Mouse (Mus musculus): ENCODE data around the gene Mgat2. TPM values are rescaled to one million over a fixed set of nuclear protein-coding genes. Genes with fewer than 3 reads are reported as not detected.
A peak's percentile ranks its signal among the peaks of the same experiment; 100 is the strongest.

The Mgat2 gene
- polyA plus RNA-seq, 1 experiment from 2014 or later = 48.4 TPM

DNA sequence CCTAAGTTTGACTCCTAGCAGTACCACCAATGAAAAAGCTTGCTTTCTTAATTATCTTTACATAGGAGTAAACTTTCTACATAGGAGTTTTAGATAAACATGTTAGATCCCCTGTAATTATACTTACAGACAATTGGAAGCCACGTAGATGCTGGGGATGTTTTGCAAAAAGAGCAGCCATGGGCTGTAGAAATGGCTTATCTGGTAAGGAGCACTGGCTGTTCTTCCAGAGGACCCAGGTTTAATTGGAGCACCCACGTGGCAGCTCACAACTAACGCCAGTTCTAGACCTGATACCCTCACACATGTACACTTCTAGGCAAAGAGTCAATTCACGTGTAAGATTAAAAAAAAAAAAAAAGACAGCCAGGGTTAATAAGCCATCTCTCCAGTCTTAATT lies 2.2 kb upstream of the Mgat2 start:
- Histone ChIP-seq H3K4me2 (no peak overlapping the region), H3K36me3 (peaks cover 56% of the 10 kb centered on the region), H3K4me1 (peaks cover 22% of the 10 kb centered on the region), H3K4me3 (no peak overlapping the region), H3K27ac (no peak overlapping the region), H3K9ac (no peak overlapping the region), H3K9me3 (replicated peaks) (no peaks in the 10 kb centered on the region), H3K27me3 (replicated peaks) (no peaks in the 10 kb centered on the region)
- 58% methylated on average over 4 of the region's 4 CpGs for WGBS (ENCODE audit: insufficient replicate concordance)
- ATAC-seq = no peak

DNA sequence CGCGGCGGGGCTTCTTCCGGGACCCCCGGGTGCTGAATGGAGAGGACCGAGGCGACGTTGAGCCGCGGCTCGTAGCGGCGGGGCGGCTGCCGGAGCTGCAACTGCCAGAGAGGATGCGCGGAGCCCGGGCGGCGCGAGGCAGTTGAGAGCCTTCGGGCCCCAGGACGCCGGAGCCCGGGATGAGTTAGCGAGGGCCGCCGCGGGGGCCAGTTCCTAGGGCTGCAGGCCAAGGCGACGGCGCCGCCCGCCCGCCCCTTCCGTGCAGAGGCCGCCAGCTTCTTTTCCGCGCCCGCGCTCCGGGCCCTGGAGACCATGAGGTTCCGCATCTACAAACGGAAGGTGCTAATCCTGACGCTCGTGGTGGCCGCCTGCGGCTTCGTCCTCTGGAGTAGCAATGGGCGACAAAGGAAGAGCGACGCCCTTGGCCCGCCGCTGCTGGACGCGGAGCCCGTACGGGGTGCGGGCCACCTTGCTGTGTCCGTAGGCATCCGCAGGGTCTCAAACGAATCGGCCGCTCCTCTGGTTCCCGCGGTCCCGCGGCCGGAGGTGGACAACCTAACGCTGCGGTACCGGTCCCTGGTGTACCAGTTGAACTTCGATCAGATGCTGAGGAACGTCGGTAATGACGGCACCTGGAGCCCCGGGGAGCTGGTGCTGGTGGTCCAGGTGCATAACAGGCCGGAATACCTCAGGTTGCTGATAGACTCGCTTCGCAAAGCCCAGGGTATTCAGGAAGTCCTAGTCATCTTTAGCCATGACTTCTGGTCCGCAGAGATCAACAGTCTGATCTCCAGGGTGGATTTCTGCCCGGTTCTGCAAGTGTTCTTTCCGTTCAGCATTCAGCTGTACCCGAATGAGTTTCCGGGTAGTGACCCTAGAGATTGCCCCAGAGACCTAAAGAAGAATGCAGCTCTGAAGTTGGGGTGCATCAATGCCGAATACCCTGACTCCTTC lies 662 bp downstream of the Mgat2 start:
- Histone ChIP-seq H3K4me3 (peak overlapping the region; percentile 94), H3K4me1 (peaks cover 38% of the 10 kb centered on the region), H3K4me2 (peak overlapping the region; percentile 95), H3K9ac (peak overlapping the region; percentile 94), H3K27me3 (replicated peaks) (no peaks in the 10 kb centered on the region), H3K27ac (peak overlapping the region; percentile 94), H3K36me3 (peaks cover 54% of the 10 kb centered on the region), H3K9me3 (replicated peaks) (no peaks in the 10 kb centered on the region)
- WGBS (ENCODE audit: insufficient replicate concordance) = under 1% methylated on average over 86 of the region's 86 CpGs
- peak; percentile 62 for ATAC-seq

DNA sequence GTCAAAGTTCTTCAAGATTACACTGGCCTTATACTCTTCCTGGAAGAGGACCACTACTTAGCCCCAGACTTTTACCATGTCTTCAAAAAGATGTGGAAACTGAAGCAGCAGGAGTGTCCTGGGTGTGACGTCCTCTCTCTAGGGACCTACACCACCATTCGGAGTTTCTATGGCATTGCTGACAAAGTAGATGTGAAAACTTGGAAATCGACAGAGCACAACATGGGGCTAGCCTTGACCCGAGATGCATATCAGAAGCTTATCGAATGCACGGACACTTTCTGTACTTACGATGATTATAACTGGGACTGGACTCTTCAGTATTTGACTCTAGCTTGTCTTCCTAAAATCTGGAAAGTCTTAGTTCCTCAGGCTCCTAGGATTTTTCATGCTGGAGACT lies 1.4 kb downstream of the Mgat2 start:
- Histone ChIP-seq H3K27ac (0 out of 2 replicates have a peak overlapping the region, but pooled peaks have one; percentile 94), H3K27me3 (replicated peaks) (no peaks in the 10 kb centered on the region), H3K9me3 (replicated peaks) (no peaks in the 10 kb centered on the region), H3K4me2 (peak overlapping the region; percentile 95), H3K9ac (peak overlapping the region; percentile 94), H3K36me3 (peaks cover 57% of the 10 kb centered on the region), H3K4me3 (peak overlapping the region; percentile 94), H3K4me1 (peaks cover 38% of the 10 kb centered on the region)
- WGBS (ENCODE audit: insufficient replicate concordance) = 33% methylated on average over 7 of the region's 7 CpGs
- no peak for ATAC-seq

DNA sequence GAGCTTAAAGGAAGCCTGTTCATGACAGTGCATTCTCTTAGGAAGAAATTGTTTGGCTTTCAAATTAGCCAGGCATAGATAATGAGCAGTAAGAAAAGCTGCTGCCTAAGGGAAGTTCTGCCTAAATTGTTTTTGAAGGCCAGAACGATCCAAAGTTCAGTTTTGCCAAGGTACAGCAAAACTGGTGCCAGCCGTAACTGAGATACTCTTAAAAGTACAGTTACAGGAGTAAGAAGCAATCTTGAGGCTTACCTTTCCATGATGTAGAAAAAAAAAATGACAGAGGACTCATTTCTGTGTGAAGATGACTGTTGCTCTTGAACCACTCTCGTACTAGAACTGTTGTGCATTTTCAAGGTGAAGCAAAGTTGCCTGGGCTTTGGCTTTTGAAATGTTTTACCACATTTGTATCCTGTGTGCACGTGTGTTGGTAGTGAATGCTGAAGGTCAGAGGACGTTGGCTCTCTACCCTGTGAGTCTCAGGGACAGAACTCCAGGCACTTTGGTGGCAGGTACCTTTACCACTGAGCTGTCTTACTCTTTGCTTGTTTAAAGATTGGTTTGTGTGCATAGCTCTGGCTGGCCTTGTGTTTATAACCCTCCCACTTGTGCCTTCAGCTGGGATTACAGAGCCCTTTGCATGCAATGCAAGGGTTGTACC lies 3.0 kb downstream of the Mgat2 start:
- 0 out of 2 replicates have a peak overlapping the region, but pooled peaks have one; percentile 34 for H3K9ac ChIP-seq
- 0 out of 2 replicates have a peak overlapping the region, but pooled peaks have one; percentile 0 for H3K4me3 ChIP-seq

DNA sequence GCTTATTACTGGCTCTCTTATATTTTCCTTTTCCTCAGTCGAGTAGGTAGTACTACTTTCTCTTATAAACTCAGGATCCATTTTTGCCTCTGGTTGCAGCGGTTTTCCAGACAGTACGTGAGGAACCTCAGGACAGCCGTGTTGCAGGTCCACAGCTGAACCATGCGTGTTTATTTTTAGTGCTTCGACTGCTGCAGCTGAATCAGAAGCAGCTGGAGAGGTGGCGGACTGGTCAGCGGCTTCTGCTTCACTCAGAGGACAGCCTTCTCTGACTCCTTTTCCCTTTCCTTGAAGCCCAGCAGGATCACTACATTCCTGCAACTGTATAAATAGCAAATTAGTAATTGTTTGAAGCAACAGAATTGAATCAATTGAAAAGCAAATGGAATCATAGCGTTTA lies 6.1 kb downstream of the Mgat2 start:
- Histone ChIP-seq H3K36me3 (peaks cover 72% of the 10 kb centered on the region), H3K4me3 (no peak overlapping the region), H3K4me2 (no peak overlapping the region), H3K9me3 (replicated peaks) (no peaks in the 10 kb centered on the region), H3K27me3 (replicated peaks) (no peaks in the 10 kb centered on the region), H3K4me1 (peaks cover 35% of the 10 kb centered on the region), H3K27ac (no peak overlapping the region), H3K9ac (no peak overlapping the region)
- no peak for ATAC-seq
- WGBS (ENCODE audit: insufficient replicate concordance) = 85% methylated on average over 9 of the region's 9 CpGs

More for the DNA sequence above, 3.0 kb downstream of the Mgat2 start:
- peak overlapping the region; percentile 28 for H3K4me2 ChIP-seq
- H3K4me1 ChIP-seq = peaks cover 38% of the 10 kb centered on the region
- H3K9me3 ChIP-seq (replicated peaks) = no peaks in the 10 kb centered on the region
- peak overlapping the region; percentile 46; the same call in 1 of the 2 replicates for H3K27ac ChIP-seq
- 65% methylated on average over 5 of the region's 5 CpGs for WGBS (ENCODE audit: insufficient replicate concordance)
- no peak for ATAC-seq
- no peaks in the 10 kb centered on the region for H3K27me3 ChIP-seq (replicated peaks)
- H3K36me3 ChIP-seq = peaks cover 60% of the 10 kb centered on the region

DNA sequence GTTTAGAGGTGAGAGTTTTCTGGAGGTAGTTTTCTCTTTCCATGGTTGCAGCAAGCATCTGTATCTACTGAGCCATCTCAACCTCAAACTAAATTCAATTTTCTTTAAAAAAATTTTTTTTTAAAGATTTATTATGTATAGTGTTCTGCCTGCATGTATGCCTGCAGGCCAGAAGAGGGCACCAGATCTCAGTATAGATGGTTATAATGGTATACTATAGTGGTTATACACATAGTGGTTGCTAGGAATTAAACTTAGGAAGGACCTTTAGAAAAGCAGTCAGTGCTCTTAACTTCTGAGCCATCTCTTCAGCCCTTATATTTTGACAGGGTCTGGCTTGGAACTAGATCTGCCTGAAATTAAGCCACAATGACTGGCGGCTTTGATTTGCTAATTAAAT lies 6.6 kb downstream of the Mgat2 start:
- WGBS (ENCODE audit: insufficient replicate concordance) = 97% methylated on average over 1 of the region's 1 CpGs

DNA sequence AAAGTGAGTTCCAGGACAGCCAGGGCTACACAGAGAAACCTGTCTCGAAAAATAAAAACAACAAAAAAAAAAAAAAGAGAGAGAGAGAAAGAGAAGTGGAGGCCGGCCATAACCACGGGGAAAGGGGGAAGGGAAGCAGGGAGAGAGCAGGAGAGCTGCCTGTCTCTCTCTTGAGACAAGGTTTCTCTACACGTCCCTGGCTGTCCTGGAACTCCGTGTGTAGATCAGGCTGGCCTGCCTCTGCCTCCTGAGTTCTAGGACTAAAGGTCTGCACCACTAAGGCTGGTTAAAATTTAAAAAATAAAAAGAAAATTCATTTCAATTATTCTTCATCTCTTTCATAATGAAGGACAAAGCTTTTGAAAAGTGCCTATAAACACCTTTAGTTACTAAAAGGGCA lies 7.4 kb downstream of the Mgat2 start:
- no peak for ATAC-seq
- WGBS (ENCODE audit: insufficient replicate concordance) = 85% methylated on average over 5 of the region's 5 CpGs
- Histone ChIP-seq H3K4me2 (no peak overlapping the region), H3K9me3 (replicated peaks) (no peaks in the 10 kb centered on the region), H3K4me1 (peaks cover 33% of the 10 kb centered on the region), H3K9ac (no peak overlapping the region), H3K4me3 (no peak overlapping the region), H3K27me3 (replicated peaks) (no peaks in the 10 kb centered on the region), H3K27ac (no peak overlapping the region), H3K36me3 (peaks cover 67% of the 10 kb centered on the region)

More for the DNA sequence above, 6.6 kb downstream of the Mgat2 start:
- H3K9ac ChIP-seq = no peak overlapping the region
- peaks cover 70% of the 10 kb centered on the region for H3K36me3 ChIP-seq
- no peak overlapping the region for H3K4me2 ChIP-seq
- no peaks in the 10 kb centered on the region for H3K27me3 ChIP-seq (replicated peaks)
- H3K27ac ChIP-seq = no peak overlapping the region
- H3K9me3 ChIP-seq (replicated peaks) = no peaks in the 10 kb centered on the region
- no peak for ATAC-seq
- H3K4me1 ChIP-seq = peaks cover 34% of the 10 kb centered on the region
- no peak overlapping the region for H3K4me3 ChIP-seq

DNA sequence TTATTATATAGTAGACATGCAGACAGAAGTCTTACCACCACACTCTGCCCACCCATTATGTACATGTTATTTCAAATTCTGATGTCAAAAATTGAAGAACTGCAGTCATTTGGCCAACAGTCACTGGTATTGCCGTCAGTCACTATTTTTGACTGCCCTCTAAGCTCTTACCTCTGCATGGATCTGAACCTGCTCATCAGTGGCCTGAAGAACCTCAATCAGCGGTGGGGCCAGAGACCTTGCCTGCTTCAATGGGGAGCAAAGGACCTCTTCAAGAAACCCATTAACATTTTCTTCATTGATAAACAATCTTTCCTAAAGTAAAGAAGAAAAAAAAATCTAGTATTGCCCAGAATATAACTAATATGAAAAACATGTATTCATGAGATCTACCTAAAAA lies 8.7 kb downstream of the Mgat2 start:
- Histone ChIP-seq H3K4me1 (peaks cover 24% of the 10 kb centered on the region), H3K9me3 (replicated peaks) (no peaks in the 10 kb centered on the region), H3K27me3 (replicated peaks) (no peaks in the 10 kb centered on the region), H3K4me3 (no peak overlapping the region), H3K36me3 (peaks cover 57% of the 10 kb centered on the region), H3K4me2 (no peak overlapping the region), H3K27ac (no peak overlapping the region), H3K9ac (no peak overlapping the region)
- 85% methylated on average over 2 of the region's 2 CpGs for WGBS (ENCODE audit: insufficient replicate concordance)
- no peak for ATAC-seq

DNA sequence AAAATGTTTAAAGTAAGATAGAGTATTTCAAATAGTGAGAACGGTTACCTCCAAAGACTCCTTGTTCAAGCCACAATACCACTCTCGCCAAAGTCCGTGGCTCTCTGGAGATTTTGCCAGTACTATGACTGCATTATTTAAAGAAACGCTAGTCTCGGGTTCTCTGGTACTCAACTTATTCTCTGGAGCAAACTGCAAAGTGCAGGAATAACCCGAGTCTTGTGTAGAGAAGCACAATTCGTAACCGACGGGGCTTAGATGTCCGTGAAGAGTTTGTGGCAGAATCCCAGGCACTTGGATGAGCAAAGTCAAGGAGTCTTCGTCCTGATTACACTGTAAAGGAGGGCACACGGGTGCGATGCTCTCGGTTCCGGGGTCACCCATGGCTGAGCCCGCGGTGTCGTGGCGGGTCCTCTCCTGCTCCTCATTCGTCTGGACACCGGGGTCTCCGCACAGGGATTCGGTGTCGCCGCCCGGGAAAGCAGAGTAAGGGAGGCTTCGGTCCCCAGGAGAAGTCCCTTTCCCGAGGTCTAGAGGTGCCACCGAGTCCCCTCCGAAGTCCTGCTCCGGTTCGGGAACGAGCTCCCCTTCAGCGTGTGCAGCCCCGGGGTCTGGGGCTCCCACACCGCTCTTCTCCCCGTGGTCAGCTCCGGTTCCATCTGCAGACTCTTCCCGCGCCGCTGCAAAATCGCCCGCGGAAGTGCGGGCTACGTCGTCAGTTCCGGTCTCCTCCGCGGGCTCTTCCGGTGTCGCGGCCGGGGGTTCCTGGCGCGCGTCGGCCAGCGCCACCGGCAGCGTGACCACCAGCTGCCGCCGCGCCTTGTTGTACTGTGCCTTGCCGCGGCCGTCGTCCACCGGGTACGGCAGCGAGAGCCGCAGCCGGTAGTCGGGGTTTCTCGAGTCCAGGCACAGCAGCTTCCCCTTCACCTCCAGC lies 12.8 kb downstream of the Mgat2 start, which contains the start of gene Gm49383:
TSS of gene Gm49383 (minus strand) at position 661 of the 934 bp plus-strand sequence.
- Histone ChIP-seq H3K4me1 (peaks cover 39% of the 10 kb centered on the region), H3K36me3 (peaks cover 46% of the 10 kb centered on the region), H3K9ac (peak within 1 kb of the TSS; percentile 92), H3K4me3 (peak within 1 kb of the TSS; percentile 98), H3K9me3 (replicated peaks) (no peaks in the 10 kb centered on the region), H3K27ac (peak within 1 kb of the TSS; percentile 90), H3K27me3 (replicated peaks) (no peaks in the 10 kb centered on the region), H3K4me2 (peak within 1 kb of the TSS; percentile 99)
- peak; percentile 72 for ATAC-seq
- under 1% methylated on average over 75 of the region's 75 CpGs for WGBS (ENCODE audit: insufficient replicate concordance)

DNA sequence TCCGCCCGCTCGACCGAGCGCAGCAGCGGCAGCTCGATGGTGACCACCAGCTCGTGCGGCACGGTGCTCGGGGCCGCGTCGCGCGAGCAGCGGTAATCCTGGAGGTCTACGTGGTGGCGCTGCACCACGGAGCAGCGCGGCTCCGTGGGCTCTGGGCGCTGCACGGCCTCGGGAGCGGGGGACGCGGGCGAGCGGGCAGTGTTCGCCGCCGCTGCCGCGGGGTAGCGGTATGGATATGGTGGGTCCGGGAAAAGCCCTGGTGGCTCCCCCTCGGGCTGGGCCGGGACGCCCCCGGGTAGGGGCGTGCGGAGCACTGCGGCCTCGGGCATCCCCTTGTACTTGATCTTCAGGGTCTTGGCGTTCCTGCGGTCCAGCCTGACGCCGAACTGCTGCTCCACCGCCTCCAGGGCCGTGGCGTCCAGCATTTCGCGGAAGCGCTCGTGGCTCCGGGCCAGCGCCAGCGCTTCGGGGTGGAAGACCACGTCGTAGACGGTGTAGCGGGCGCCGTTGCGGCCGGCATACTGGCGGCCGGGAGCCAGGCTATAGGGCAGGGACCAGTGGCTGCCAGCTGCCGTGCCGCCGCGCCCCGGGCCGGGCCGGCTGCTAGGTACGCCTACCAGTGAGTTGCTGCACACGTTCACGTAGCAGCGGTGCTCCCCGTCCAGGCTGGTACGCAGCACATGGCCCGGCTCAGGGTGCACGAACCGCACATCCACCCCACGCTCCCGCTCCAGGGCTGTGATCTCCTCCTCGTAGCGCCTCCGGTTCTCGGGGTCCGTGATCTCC lies 13.6 kb downstream of the Mgat2 start:
- Histone ChIP-seq H3K36me3 (peaks cover 46% of the 10 kb centered on the region), H3K27me3 (replicated peaks) (no peaks in the 10 kb centered on the region), H3K4me3 (peak overlapping the region; percentile 98), H3K9me3 (replicated peaks) (no peaks in the 10 kb centered on the region), H3K4me2 (peak overlapping the region; percentile 99), H3K27ac (peak overlapping the region; percentile 90), H3K4me1 (peaks cover 39% of the 10 kb centered on the region), H3K9ac (peak overlapping the region; percentile 92)
- WGBS (ENCODE audit: insufficient replicate concordance) = under 1% methylated on average over 89 of the region's 94 CpGs
- peak; percentile 84 for ATAC-seq

DNA sequence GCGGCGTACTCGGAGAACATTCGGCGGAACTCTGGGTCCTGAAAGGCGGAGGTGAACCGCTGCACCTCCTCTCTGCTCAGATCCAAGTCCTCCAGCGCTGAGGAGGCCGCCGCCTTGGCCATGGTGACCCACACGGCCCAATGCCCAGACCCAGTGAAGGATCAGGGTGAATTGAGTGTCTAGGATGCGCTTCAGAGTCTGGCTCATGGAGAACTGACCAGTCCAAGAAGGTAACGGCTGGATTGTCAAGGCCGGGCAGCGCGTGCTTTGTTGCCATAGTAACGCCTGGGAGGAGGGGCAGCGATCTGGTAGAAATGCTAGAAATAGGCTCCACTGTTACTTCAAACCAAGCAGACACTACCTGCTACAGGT lies 14.2 kb downstream of the Mgat2 start, which contains the start of gene Dnaaf2:
TSS of gene Dnaaf2 (minus strand) at position 266 of the 372 bp plus-strand sequence.
- H3K9me3 ChIP-seq (replicated peaks) = no peaks in the 10 kb centered on the region
- peak within 1 kb of the TSS; percentile 99 for H3K4me2 ChIP-seq
- H3K4me3 ChIP-seq = peak within 1 kb of the TSS; percentile 98
- H3K36me3 ChIP-seq = peaks cover 46% of the 10 kb centered on the region
- ATAC-seq = peak; percentile 43
- peak within 1 kb of the TSS; percentile 90 for H3K27ac ChIP-seq
- WGBS (ENCODE audit: insufficient replicate concordance) = 1% methylated on average over 18 of the region's 18 CpGs
- H3K9ac ChIP-seq = peak within 1 kb of the TSS; percentile 92
- H3K4me1 ChIP-seq = peaks cover 39% of the 10 kb centered on the region
- no peaks in the 10 kb centered on the region for H3K27me3 ChIP-seq (replicated peaks)
